Comparison of ENCODE assay signal across 8 mouse cellular contexts in the genomic region with DNA sequence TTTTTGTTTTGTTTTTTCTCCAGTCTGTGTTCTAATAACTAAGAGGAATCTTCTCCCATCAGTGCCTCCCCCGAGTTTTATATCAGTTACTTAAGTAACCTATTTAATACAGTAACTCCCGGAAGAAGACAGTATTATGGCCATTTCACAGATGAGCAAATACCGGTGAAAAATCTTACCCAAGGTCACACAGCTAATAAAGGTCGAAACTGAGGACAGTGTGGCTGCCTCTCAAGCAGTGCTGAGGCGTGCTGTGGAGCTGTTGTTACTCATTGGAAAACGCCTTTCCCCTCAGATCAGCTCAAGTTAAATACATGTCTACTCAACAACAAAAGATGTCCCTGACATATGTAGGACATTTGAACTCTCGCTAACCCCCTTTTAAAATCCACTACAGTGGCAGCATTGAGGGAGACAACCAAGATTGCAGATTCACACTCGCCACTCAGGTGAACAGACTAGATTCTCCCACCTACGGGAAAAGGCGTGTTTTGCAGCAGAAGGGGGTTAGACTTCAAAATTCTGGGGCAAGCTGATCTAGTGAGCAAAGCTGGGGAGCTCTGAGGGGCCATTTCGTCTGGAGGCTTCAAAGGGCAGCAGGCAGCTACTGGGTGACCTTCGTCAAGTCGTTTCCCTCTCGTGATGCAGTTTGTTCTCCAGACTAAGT. TPM values are rescaled to one million over a fixed set of nuclear protein-coding genes. Genes with fewer than 3 reads are reported as not detected.
DNase-seq lines count a peak whose midpoint lies in the region; ATAC-seq and TF ChIP-seq lines count a peak whose summit lies in the region.

No protein-coding gene starts in this region.

- H3K4me2 ChIP-seq in kidney, embryonic 16.5 days (replicated peaks; ENCODE audit: low read depth, low read length), result peak overlapping the region; percentile 89
- H3K4me2 ChIP-seq in heart, postnatal 0 days (ENCODE audit: low read depth, low read length), result peak overlapping the region; percentile 89

- H3K27me3 ChIP-seq in kidney, embryonic 16.5 days (ENCODE audit: insufficient read depth, low read length), result no peaks in the 10 kb centered on the region
- H3K27me3 ChIP-seq in heart, postnatal 0 days (ENCODE audit: control insufficient read depth, insufficient read depth, low read length), result no peaks in the 10 kb centered on the region

- no peak for TF ChIP-seq CTCF in bone marrow, adult 2 months (IDR thresholded peaks at IDR 0.05; ENCODE audit: control insufficient read depth, insufficient read depth, low read length)
- TF ChIP-seq CTCF in heart, postnatal 0 days (IDR thresholded peaks at IDR 0.05; ENCODE audit: low read depth), result no peak

- H3K79me2 ChIP-seq in macrophage (ENCODE audit: inconsistent target), result peaks cover 51% of the 10 kb centered on the region

- no peak for TF ChIP-seq POLR2A in bone marrow, adult 2 months (IDR thresholded peaks at IDR 0.05; ENCODE audit: borderline replicate concordance, control insufficient read depth, low read depth, low read length)

- no peaks in the 10 kb centered on the region for H3K9me3 ChIP-seq in kidney, embryonic 16.5 days (ENCODE audit: low read length)
- H3K9me3 ChIP-seq in heart, postnatal 0 days (replicated peaks; ENCODE audit: control insufficient read depth, low read length), result no peaks in the 10 kb centered on the region

- ATAC-seq in kidney, embryonic 16.5 days (ENCODE audit: low FRiP score, low TSS enrichment), result no peak
- ATAC-seq in heart, postnatal 0 days (ENCODE audit: insufficient read depth, low read depth), result no peak

- 19% methylated on average over 14 of the region's 14 CpGs for WGBS in kidney, embryonic 16.5 days
- WGBS in bone marrow, adult 2 months, result 20% methylated on average over 14 of the region's 14 CpGs
- WGBS in heart, postnatal 0 days, result 19% methylated on average over 14 of the region's 14 CpGs
- 27% methylated on average over 14 of the region's 14 CpGs for WGBS in macrophage (ENCODE audit: missing documents)

- peaks cover 18% of the 10 kb centered on the region for H3K4me1 ChIP-seq in kidney, embryonic 16.5 days (ENCODE audit: insufficient read depth, low read length)
- H3K4me1 ChIP-seq in bone marrow, adult 2 months (ENCODE audit: control insufficient read depth, insufficient read depth, low read length), result peaks cover 5% of the 10 kb centered on the region; the same call in 1 of the 2 replicates
- H3K4me1 ChIP-seq in heart, postnatal 0 days (ENCODE audit: control insufficient read depth, insufficient read depth), result peaks cover 14% of the 10 kb centered on the region

- DNase-seq in kidney, postnatal 4 days, result no peak
- DNase-seq in heart, postnatal 0 days (ENCODE audit: low spot score), result no peak
- no peak for DNase-seq in layer of hippocampus, postnatal 14 days (ENCODE audit: low spot score in 2 of 2)
- no peak for DNase-seq in frontal cortex, postnatal 10 days (ENCODE audit: low spot score in 2 of 2)
- no peak for DNase-seq in right cerebral cortex, postnatal 4 days

- TF ChIP-seq EP300 in heart, postnatal 0 days (IDR thresholded peaks at IDR 0.05; ENCODE audit: low read depth), result no peak

- peak overlapping the region; percentile 99 for H3K9ac ChIP-seq in kidney, embryonic 16.5 days (replicated peaks; ENCODE audit: low read length)
- H3K9ac ChIP-seq in heart, postnatal 0 days (replicated peaks; ENCODE audit: low read depth, low read length), result peak overlapping the region; percentile 99

- peak overlapping the region; percentile 98 for H3K4me3 ChIP-seq in kidney, embryonic 16.5 days (ENCODE audit: low read length)
- H3K4me3 ChIP-seq in bone marrow, adult 2 months (replicated peaks; ENCODE audit: control insufficient read depth, low read depth, low read length), result peak overlapping the region; percentile 90
- peak overlapping the region; percentile 91 for H3K4me3 ChIP-seq in heart, postnatal 0 days (ENCODE audit: low read depth, low read length)
- H3K4me3 ChIP-seq in macrophage (ENCODE audit: inconsistent target), result peak overlapping the region; percentile 94

- peak overlapping the region; percentile 83; the same call in 1 of the 2 replicates for H3K27ac ChIP-seq in kidney, embryonic 16.5 days (ENCODE audit: low read length)
- no peak overlapping the region; the same call in 1 of the 2 replicates for H3K27ac ChIP-seq in bone marrow, adult 2 months (ENCODE audit: control insufficient read depth, insufficient read depth, low read depth, low read length, poor library complexity)
- peak overlapping the region; percentile 96 for H3K27ac ChIP-seq in heart, postnatal 0 days (ENCODE audit: low read depth)
- H3K27ac ChIP-seq in macrophage, result peak overlapping the region; percentile 70

- H3K36me3 ChIP-seq in kidney, embryonic 16.5 days (ENCODE audit: insufficient read depth, low read length), result peaks cover 28% of the 10 kb centered on the region
- H3K36me3 ChIP-seq in heart, postnatal 0 days (replicated peaks; ENCODE audit: control insufficient read depth, insufficient read depth, low read length), result peaks cover 29% of the 10 kb centered on the region
- H3K36me3 ChIP-seq in macrophage (ENCODE audit: inconsistent target), result peaks cover 19% of the 10 kb centered on the region

RNA-seq across cellular contexts. Expression of a gene that starts 0.9 kb away (rescaled TPM):
- 415 and 434 TPM in 2 replicates for polyA plus RNA-seq in kidney, embryonic 16.5 days (2015; fragmentation: Nextera tagmentation; extraction: Ambion mirVana)
- 120 and 208 TPM in 2 replicates for polyA plus RNA-seq in bone marrow, adult 2 months (2011; ENCODE audit: insufficient read depth, insufficient read length, low replicate concordance, missing spikeins)
- total RNA-seq in heart, postnatal 0 days (2014; rRNA removed; ENCODE audit: low replicate concordance), result 397 and 531 TPM in 2 replicates
- polyA plus RNA-seq in heart, postnatal 0 days (2015; fragmentation: Nextera tagmentation; extraction: Ambion mirVana), result 1,167 and 1,291 TPM in 2 replicates
- 10 to 100 TPM in 25 of 26 experiments, 1 to 10 TPM in 1; 8.3 to 66.7 (median 26.3) TPM for total RNA-seq in macrophage (2018; cell fraction: chromatin; rRNA removed)
- 100 to 1,000 TPM; 111 to 184 (median 147) TPM for total RNA-seq in macrophage (2018; cell fraction: cytosol; rRNA removed)
- total RNA-seq in macrophage (2018; cell fraction: nucleus; rRNA removed), result 10 to 100 TPM; 21.2 to 80.3 (median 44.2) TPM
- polyA plus RNA-seq in macrophage (2018), result 111 to 200 TPM (median 159 TPM) in 3 replicates
- total RNA-seq in layer of hippocampus, postnatal 14 days (2021), result 100 to 1,000 TPM; 203 to 221 TPM

RNA-seq across cellular contexts. Expression of a gene that starts 14.5 kb away (rescaled TPM):
- polyA plus RNA-seq in kidney, embryonic 16.5 days (2015; fragmentation: Nextera tagmentation; extraction: Ambion mirVana), result 319 and 325 TPM in 2 replicates
- 121 and 216 TPM in 2 replicates for polyA plus RNA-seq in bone marrow, adult 2 months (2011; ENCODE audit: insufficient read depth, insufficient read length, low replicate concordance, missing spikeins)
- total RNA-seq in heart, postnatal 0 days (2014; rRNA removed; ENCODE audit: low replicate concordance), result 342 and 440 TPM in 2 replicates
- 431 and 450 TPM in 2 replicates for polyA plus RNA-seq in heart, postnatal 0 days (2015; fragmentation: Nextera tagmentation; extraction: Ambion mirVana)
- total RNA-seq in macrophage (2018; cell fraction: chromatin; rRNA removed), result 10 to 100 TPM in 25 of 26 experiments, 1 to 10 TPM in 1; 9.2 to 43.0 (median 21.2) TPM
- 100 to 1,000 TPM; 168 to 308 (median 231) TPM for total RNA-seq in macrophage (2018; cell fraction: cytosol; rRNA removed)
- 10 to 100 TPM; 18.5 to 85.0 (median 49.4) TPM for total RNA-seq in macrophage (2018; cell fraction: nucleus; rRNA removed)
- polyA plus RNA-seq in macrophage (2018), result 151 to 223 TPM (median 166 TPM) in 3 replicates
- 100 to 1,000 TPM; 147 to 152 TPM for total RNA-seq in layer of hippocampus, postnatal 14 days (2021)

RNA-seq across cellular contexts. Expression of a gene that starts 14.5 kb away (rescaled TPM):
- 10.4 and 12.5 TPM in 2 replicates for polyA plus RNA-seq in kidney, embryonic 16.5 days (2015; fragmentation: Nextera tagmentation; extraction: Ambion mirVana)
- 22.5 and 34.5 TPM in 2 replicates for polyA plus RNA-seq in bone marrow, adult 2 months (2011; ENCODE audit: insufficient read depth, insufficient read length, low replicate concordance, missing spikeins)
- 1.4 and 2.5 TPM in 2 replicates for total RNA-seq in heart, postnatal 0 days (2014; rRNA removed; ENCODE audit: low replicate concordance)
- polyA plus RNA-seq in heart, postnatal 0 days (2015; fragmentation: Nextera tagmentation; extraction: Ambion mirVana), result 3.6 and 3.9 TPM in 2 replicates
- 1 to 10 TPM in 20 of 26 experiments, under 1 TPM in 6; 0.25 to 3.5 (median 1.5) TPM for total RNA-seq in macrophage (2018; cell fraction: chromatin; rRNA removed)
- 1 to 10 TPM in 18 of 26 experiments, under 1 TPM in 8; 0.48 to 2.4 (median 1.3) TPM for total RNA-seq in macrophage (2018; cell fraction: cytosol; rRNA removed)
- 1 to 10 TPM in 19 of 26 experiments, under 1 TPM in 7; 0.34 to 4.4 (median 1.5) TPM for total RNA-seq in macrophage (2018; cell fraction: nucleus; rRNA removed)
- 0.70 to 1.6 TPM (median 1.00 TPM) in 3 replicates for polyA plus RNA-seq in macrophage (2018)
- total RNA-seq in layer of hippocampus, postnatal 14 days (2021), result under 1 TPM; 0.39 to 0.45 TPM

RNA-seq across cellular contexts. Expression of a gene that starts 14.5 kb away (rescaled TPM):
- polyA plus RNA-seq in kidney, embryonic 16.5 days (2015; fragmentation: Nextera tagmentation; extraction: Ambion mirVana), result 81.9 and 87.4 TPM in 2 replicates
- polyA plus RNA-seq in bone marrow, adult 2 months (2011; ENCODE audit: insufficient read depth, insufficient read length, low replicate concordance, missing spikeins), result 35.6 and 49.3 TPM in 2 replicates
- 45.2 and 74.0 TPM in 2 replicates for total RNA-seq in heart, postnatal 0 days (2014; rRNA removed; ENCODE audit: low replicate concordance)
- polyA plus RNA-seq in heart, postnatal 0 days (2015; fragmentation: Nextera tagmentation; extraction: Ambion mirVana), result 35.4 and 37.5 TPM in 2 replicates
- total RNA-seq in macrophage (2018; cell fraction: chromatin; rRNA removed), result 100 to 1,000 TPM in 21 of 26 experiments, 10 to 100 TPM in 5; 76.6 to 224 (median 156) TPM
- 100 to 1,000 TPM in 18 of 26 experiments, 10 to 100 TPM in 8; 78.5 to 144 (median 108) TPM for total RNA-seq in macrophage (2018; cell fraction: cytosol; rRNA removed)
- total RNA-seq in macrophage (2018; cell fraction: nucleus; rRNA removed), result 100 to 1,000 TPM; 122 to 283 (median 212) TPM
- polyA plus RNA-seq in macrophage (2018), result 77.0 to 153 TPM (median 125 TPM) in 3 replicates
- total RNA-seq in layer of hippocampus, postnatal 14 days (2021), result 10 to 100 TPM; 38.2 to 39.3 TPM

RNA-seq across cellular contexts. Expression of a gene that starts 26.8 kb away (rescaled TPM):
- 18.2 and 21.1 TPM in 2 replicates for polyA plus RNA-seq in kidney, embryonic 16.5 days (2015; fragmentation: Nextera tagmentation; extraction: Ambion mirVana)
- 5.2 and 7.2 TPM in 2 replicates for polyA plus RNA-seq in bone marrow, adult 2 months (2011; ENCODE audit: insufficient read depth, insufficient read length, low replicate concordance, missing spikeins)
- total RNA-seq in heart, postnatal 0 days (2014; rRNA removed; ENCODE audit: low replicate concordance), result 14.8 and 16.8 TPM in 2 replicates
- 10.1 and 10.6 TPM in 2 replicates for polyA plus RNA-seq in heart, postnatal 0 days (2015; fragmentation: Nextera tagmentation; extraction: Ambion mirVana)
- total RNA-seq in macrophage (2018; cell fraction: chromatin; rRNA removed), result under 1 TPM in 1 of 26 experiments, not detected in 25; 0.22 TPM
- total RNA-seq in macrophage (2018; cell fraction: cytosol; rRNA removed), result not detected
- total RNA-seq in macrophage (2018; cell fraction: nucleus; rRNA removed), result not detected
- not detected in 3 replicates for polyA plus RNA-seq in macrophage (2018)
- 10 to 100 TPM; 33.5 to 33.9 TPM for total RNA-seq in layer of hippocampus, postnatal 14 days (2021)
